Mouse (Mus musculus) MEL (cell line): ENCODE measurements at regions not wholly inside any gene's neighbourhood (a gene's known extent, or its start where the extent isn't known, plus 50 kb on each side); places are given as distances from the start of the nearest gene placed in this dataset.

Experiments
- CTCF ChIP-seq, 3 experiments: IDR thresholded peaks in 2 of 3; conservative IDR thresholded peaks in 1 of 3; 2 replicates each; pipeline ENCODE4 v1.5.1; 2011 to 2012; ENCODE audit warnings: low read length in 3 of 3, low read depth in 2 of 3, mild to moderate bottlenecking in 2 of 3, improper control_type of control experiment in 1 of 3, inconsistent platforms in 1 of 3, mixed read lengths in 1 of 3, moderate library complexity in 1 of 3; ENCODE audit not compliant: control insufficient read depth in 1 of 3, insufficient read depth in 1 of 3, poor library complexity in 1 of 3, severe bottlenecking in 1 of 3
- E2F4 ChIP-seq: IDR thresholded peaks from 2 replicates; pipeline ENCODE4 v1.6.1; 2011; ENCODE audit warnings: low read depth, low read length, improper control_type of control experiment, borderline replicate concordance
- EP300 ChIP-seq, 2 experiments: IDR thresholded peaks; 2 replicates each; pipeline ENCODE4 v1.6.1; 2011; ENCODE audit warnings: improper control_type of control experiment in 2 of 2, low read length in 2 of 2, low read depth in 1 of 2, mild to moderate bottlenecking in 1 of 2
- POLR2A ChIP-seq, 2 experiments: IDR thresholded peaks; 2 replicates each; pipeline ENCODE4 v1.6.1; 2011 to 2012; ENCODE audit warnings: low read length in 2 of 2, mild to moderate bottlenecking in 2 of 2, control low read depth in 1 of 2, improper control_type of control experiment in 1 of 2, low read depth in 1 of 2, moderate library complexity in 1 of 2; ENCODE audit not compliant: control insufficient read depth in 1 of 2, insufficient read depth in 1 of 2, poor library complexity in 1 of 2
- POLR2AphosphoS5 ChIP-seq: IDR thresholded peaks from 2 replicates; pipeline ENCODE4 v1.6.1; 2012; ENCODE audit warnings: low read depth, borderline replicate concordance, mild to moderate bottlenecking, inconsistent platforms, low read length, moderate library complexity, mixed read lengths
- RCOR1 ChIP-seq: IDR thresholded peaks from 2 replicates; pipeline ENCODE4 v1.6.1; 2012; ENCODE audit warnings: low read depth, mild to moderate bottlenecking, inconsistent platforms, low read length, improper control_type of control experiment

DNA sequence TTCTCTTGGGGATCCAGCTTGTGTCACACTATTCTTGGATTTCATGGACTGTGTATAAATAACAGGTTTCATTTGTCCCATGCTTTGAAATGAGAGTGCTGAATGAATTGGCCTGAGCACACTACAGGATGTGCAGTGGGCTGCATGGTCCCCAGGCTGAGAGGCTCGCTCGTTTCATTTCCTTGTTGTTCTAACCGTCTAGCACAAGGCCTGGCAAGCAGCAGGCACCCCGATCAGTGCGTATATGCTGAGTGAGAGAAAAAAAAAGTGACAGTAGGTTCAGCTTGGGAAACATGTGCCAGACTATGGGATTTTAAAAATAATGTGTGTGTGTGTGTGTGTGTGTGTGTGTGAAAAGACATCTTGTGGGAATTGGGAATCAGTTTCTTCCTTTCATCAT is 71.1 kb upstream of the Tut7 start:
- TF ChIP-seq CTCF (IDR thresholded peaks at IDR 0.05 in 2 of 3, conservative IDR thresholded peaks at IDR 0.05 in 1 of 3; ENCODE audit: control insufficient read depth in 1 of 3, insufficient read depth in 1 of 3, low read depth in 2 of 3, low read length in 3 of 3, poor library complexity in 1 of 3, severe bottlenecking in 1 of 3) (no peak), RCOR1 (no peak), POLR2A (IDR thresholded peaks at IDR 0.05; ENCODE audit: control insufficient read depth in 1 of 2, insufficient read depth in 1 of 2, low read depth in 1 of 2, low read length in 2 of 2, poor library complexity in 1 of 2) (no peak), POLR2AphosphoS5 (no peak), EP300 (IDR thresholded peaks at IDR 0.05; ENCODE audit: low read depth in 1 of 2, low read length in 2 of 2) (no peak), E2F4 (no peak)
